Mouse (Mus musculus): ENCODE data around the gene Tom1l2. TPM values are rescaled to one million over a fixed set of nuclear protein-coding genes. Genes with fewer than 3 reads are reported as not detected.

Tom1l2 gene
- polyA plus RNA-seq, 2 experiments, result 21.5 to 36.0 TPM

DNA sequence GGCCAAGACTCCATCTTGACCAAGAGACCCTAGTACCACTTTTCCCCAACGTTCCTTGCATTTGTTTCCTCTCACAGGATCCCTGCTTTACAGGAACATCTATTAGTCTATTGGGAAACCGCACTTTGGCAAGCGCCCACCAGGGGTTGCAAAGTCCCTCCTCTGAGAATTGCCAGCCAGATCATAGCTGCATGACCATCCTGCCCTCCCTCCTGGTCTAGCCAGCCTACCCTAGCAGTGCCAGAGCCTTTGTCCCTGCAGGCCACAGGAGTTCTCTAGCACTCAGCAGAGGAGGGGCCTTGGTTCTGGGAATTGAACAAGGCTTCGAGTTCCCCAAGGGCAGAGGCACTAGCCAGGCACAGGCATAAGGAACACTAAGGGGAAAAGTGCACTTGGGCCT lies 128.0 kb downstream of the Tom1l2 start:
- ATAC-seq (ENCODE audit: low FRiP score, low read depth), result no peak
- Histone ChIP-seq H3K4me3 (replicated peaks; ENCODE audit: low read length) (no peak overlapping the region), H3K36me3 (ENCODE audit: control insufficient read depth, insufficient read depth, low read length) (0 out of 2 replicates have a peak, but pooled peaks cover 13% of the 10 kb centered on the region), H3K27ac (replicated peaks; ENCODE audit: low read depth, low read length) (no peak overlapping the region), H3K27me3 (ENCODE audit: control insufficient read depth, insufficient read depth, low read length) (no peaks in the 10 kb centered on the region), H3K9ac (ENCODE audit: low read depth, low read length, severe bottlenecking) (no peak overlapping the region), H3K9me3 (ENCODE audit: control insufficient read depth, low read length) (no peaks in the 10 kb centered on the region), H3K4me2 (replicated peaks; ENCODE audit: low read depth, low read length, severe bottlenecking) (no peak overlapping the region), H3K4me1 (ENCODE audit: control insufficient read depth, insufficient read depth, low read length) (peaks cover 21% of the 10 kb centered on the region)
- DNase-seq (ENCODE audit: low spot score), result no peak
- 49% methylated on average over 4 of the region's 4 CpGs for WGBS
- TF ChIP-seq POLR2A (IDR thresholded peaks at IDR 0.05; ENCODE audit: borderline replicate concordance, extremely low read depth, insufficient read depth, insufficient read length), result no peak

DNA sequence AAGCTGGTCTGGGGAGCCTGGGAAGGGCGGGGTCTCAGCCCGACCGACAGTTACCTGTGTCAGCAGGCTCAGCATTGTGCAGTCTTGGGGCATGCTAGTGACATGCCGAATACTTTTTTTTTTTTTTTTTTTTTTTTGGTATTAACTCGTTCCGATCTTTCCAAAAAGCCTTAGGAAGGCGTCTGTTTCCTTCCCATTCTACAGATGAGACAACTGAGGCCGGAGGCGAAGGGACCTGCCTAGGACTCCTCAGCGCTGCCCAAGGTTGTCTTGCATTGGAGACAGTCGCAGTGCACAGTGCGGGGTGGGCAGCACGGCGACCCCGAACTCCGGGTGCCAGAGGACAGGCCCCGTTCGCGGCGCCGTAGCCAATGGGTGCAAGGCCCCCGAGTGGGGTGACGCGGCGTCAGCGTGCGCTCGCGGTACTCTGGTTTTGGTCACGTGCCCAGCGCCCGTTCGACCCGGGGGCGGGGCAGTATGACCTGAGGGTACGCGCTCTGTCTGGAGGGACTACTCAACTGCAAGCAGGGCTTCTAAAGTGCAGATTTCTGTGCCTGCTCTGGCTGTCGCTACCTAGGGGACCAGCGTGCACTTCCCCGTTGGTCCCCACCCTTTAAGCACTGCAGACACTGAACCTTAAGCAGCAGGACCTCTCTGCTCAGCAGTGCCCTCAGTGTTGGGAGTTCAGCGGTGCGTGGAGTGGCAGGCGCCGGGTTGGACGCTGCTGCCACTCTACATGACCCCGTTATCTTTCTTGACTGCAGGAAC lies 130.1 kb downstream of the Tom1l2 start, which contains the start of gene Srebf1:
Gene Srebf1, minus strand, starts transcription at position 113 of the 768 bp plus-strand sequence.
- peak within 1 kb of the TSS; percentile 52 for H3K27ac ChIP-seq (replicated peaks; ENCODE audit: low read depth, low read length)
- H3K36me3 ChIP-seq (ENCODE audit: control insufficient read depth, insufficient read depth, low read length), result peaks cover 11% of the 10 kb centered on the region; the same call in 1 of the 2 replicates
- H3K27me3 ChIP-seq (ENCODE audit: control insufficient read depth, insufficient read depth, low read length), result no peaks in the 10 kb centered on the region
- no peak for TF ChIP-seq POLR2A (IDR thresholded peaks at IDR 0.05; ENCODE audit: borderline replicate concordance, extremely low read depth, insufficient read depth, insufficient read length)
- H3K9ac ChIP-seq (ENCODE audit: low read depth, low read length, severe bottlenecking), result peak within 1 kb of the TSS; percentile 45
- H3K9me3 ChIP-seq (ENCODE audit: control insufficient read depth, low read length), result no peaks in the 10 kb centered on the region
- ATAC-seq (ENCODE audit: low FRiP score, low read depth) (peak; percentile 70), DNase-seq (ENCODE audit: low spot score) (peak; percentile 60)
- 3% methylated on average over 44 of the region's 46 CpGs for WGBS
- peak within 1 kb of the TSS; percentile 36 for H3K4me3 ChIP-seq (replicated peaks; ENCODE audit: low read length)
- peaks cover 27% of the 10 kb centered on the region for H3K4me1 ChIP-seq (ENCODE audit: control insufficient read depth, insufficient read depth, low read length)
- peak within 1 kb of the TSS; percentile 71 for H3K4me2 ChIP-seq (replicated peaks; ENCODE audit: low read depth, low read length, severe bottlenecking)

DNA sequence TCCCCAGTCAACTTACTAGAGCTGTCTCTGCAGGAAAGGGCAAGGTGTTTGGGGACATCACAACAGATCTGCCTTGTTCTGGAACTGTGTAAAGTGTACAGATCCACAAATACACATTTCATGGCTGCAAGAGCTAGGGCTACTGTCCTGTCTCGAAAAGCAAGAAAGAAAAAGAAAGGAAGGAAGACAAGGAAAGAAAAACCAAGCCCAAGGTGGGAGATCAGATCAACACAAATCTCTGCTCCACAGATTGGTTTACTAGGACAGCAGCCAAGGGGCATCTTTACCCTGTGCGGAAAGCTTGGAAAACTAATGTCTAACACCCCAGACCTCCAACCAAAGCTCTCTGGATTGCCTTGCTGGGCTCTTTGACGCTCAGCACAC lies 130.6 kb downstream of the Tom1l2 start:
- H3K4me2 ChIP-seq (replicated peaks; ENCODE audit: low read depth, low read length, severe bottlenecking), result peak overlapping the region; percentile 71
- H3K36me3 ChIP-seq (ENCODE audit: control insufficient read depth, insufficient read depth, low read length), result peaks cover 11% of the 10 kb centered on the region; the same call in 1 of the 2 replicates
- ATAC-seq (ENCODE audit: low FRiP score, low read depth) (no peak), DNase-seq (ENCODE audit: low spot score) (no peak)
- no peaks in the 10 kb centered on the region for H3K9me3 ChIP-seq (ENCODE audit: control insufficient read depth, low read length)
- H3K9ac ChIP-seq (ENCODE audit: low read depth, low read length, severe bottlenecking), result peak overlapping the region; percentile 45; the same call in 1 of the 2 replicates
- 54% methylated on average over 3 of the region's 3 CpGs for WGBS
- peak overlapping the region; percentile 36 for H3K4me3 ChIP-seq (replicated peaks; ENCODE audit: low read length)
- no peak for TF ChIP-seq POLR2A (IDR thresholded peaks at IDR 0.05; ENCODE audit: borderline replicate concordance, extremely low read depth, insufficient read depth, insufficient read length)
- H3K27me3 ChIP-seq (ENCODE audit: control insufficient read depth, insufficient read depth, low read length), result no peaks in the 10 kb centered on the region
- peaks cover 27% of the 10 kb centered on the region for H3K4me1 ChIP-seq (ENCODE audit: control insufficient read depth, insufficient read depth, low read length)
- no peak overlapping the region for H3K27ac ChIP-seq (replicated peaks; ENCODE audit: low read depth, low read length)

DNA sequence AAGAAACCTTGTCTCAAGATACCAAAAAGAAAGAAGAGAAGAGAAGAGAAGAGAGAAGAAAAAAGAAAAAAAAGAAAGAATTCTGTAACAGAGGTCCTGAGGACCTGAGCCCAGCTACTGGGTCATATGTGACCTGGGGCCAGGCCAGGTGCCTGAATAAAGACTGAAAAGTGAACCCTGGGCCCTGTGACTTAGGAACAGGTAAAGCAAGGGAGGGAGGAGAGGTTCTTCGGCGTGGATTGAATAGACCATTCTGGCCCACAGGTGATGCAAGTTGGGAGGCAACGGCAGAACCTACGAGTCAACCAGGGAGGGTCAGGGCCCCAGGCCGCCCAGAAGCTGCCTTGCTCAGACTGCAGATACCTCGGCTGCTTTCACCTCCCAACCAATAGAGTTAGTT lies 131.3 kb downstream of the Tom1l2 start:
- no peaks in the 10 kb centered on the region for H3K9me3 ChIP-seq (ENCODE audit: control insufficient read depth, low read length)
- 87% methylated on average over 6 of the region's 6 CpGs for WGBS
- no peak overlapping the region for H3K4me2 ChIP-seq (replicated peaks; ENCODE audit: low read depth, low read length, severe bottlenecking)
- H3K4me3 ChIP-seq (replicated peaks; ENCODE audit: low read length), result no peak overlapping the region
- no peak overlapping the region for H3K9ac ChIP-seq (ENCODE audit: low read depth, low read length, severe bottlenecking)
- H3K4me1 ChIP-seq (ENCODE audit: control insufficient read depth, insufficient read depth, low read length), result peaks cover 27% of the 10 kb centered on the region
- ATAC-seq (ENCODE audit: low FRiP score, low read depth), result no peak
- H3K36me3 ChIP-seq (ENCODE audit: control insufficient read depth, insufficient read depth, low read length), result peaks cover 11% of the 10 kb centered on the region; the same call in 1 of the 2 replicates
- H3K27ac ChIP-seq (replicated peaks; ENCODE audit: low read depth, low read length), result no peak overlapping the region
- H3K27me3 ChIP-seq (ENCODE audit: control insufficient read depth, insufficient read depth, low read length), result no peaks in the 10 kb centered on the region
- TF ChIP-seq POLR2A (IDR thresholded peaks at IDR 0.05; ENCODE audit: borderline replicate concordance, extremely low read depth, insufficient read depth, insufficient read length), result no peak
- no peak for DNase-seq (ENCODE audit: low spot score)

DNA sequence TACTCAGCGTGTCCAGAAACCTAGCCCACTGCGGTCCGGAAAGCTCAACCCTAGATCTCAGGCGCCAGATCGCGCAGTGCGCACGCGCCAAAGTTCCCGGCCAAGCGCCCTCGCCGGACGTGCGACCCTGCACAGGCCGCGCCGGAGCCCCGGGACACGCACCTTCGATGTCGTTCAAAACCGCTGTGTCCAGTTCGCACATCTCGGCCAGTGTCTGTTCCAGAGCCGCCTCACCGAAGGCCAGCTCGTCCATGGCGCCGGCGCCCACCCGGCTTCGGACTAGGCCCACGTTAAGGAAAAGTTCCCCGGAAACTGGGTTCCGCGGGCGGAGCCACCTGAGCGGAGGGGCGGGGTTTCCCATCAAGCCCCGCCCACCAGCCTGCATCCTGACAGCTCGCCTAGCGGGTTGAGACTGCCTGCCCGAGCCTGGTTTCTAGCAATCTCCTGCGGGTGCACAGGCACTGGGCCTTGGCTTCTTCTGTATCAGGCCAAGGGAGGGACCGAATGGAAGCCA lies 132.4 kb downstream of the Tom1l2 start:
- Histone ChIP-seq H3K27ac (replicated peaks; ENCODE audit: low read depth, low read length) (peak overlapping the region; percentile 78), H3K4me3 (replicated peaks; ENCODE audit: low read length) (peak overlapping the region; percentile 70), H3K27me3 (ENCODE audit: control insufficient read depth, insufficient read depth, low read length) (no peaks in the 10 kb centered on the region), H3K9me3 (ENCODE audit: control insufficient read depth, low read length) (no peaks in the 10 kb centered on the region), H3K9ac (ENCODE audit: low read depth, low read length, severe bottlenecking) (peak overlapping the region; percentile 76), H3K4me1 (ENCODE audit: control insufficient read depth, insufficient read depth, low read length) (peaks cover 27% of the 10 kb centered on the region), H3K4me2 (replicated peaks; ENCODE audit: low read depth, low read length, severe bottlenecking) (peak overlapping the region; percentile 88), H3K36me3 (ENCODE audit: control insufficient read depth, insufficient read depth, low read length) (peaks cover 11% of the 10 kb centered on the region; the same call in 1 of the 2 replicates)
- DNase-seq (ENCODE audit: low spot score), result peak; percentile 95
- TF ChIP-seq POLR2A (IDR thresholded peaks at IDR 0.05; ENCODE audit: borderline replicate concordance, extremely low read depth, insufficient read depth, insufficient read length), result peak; percentile 44; the same call in 1 of the 2 replicates
- under 1% methylated on average over 46 of the region's 46 CpGs for WGBS
- ATAC-seq (ENCODE audit: low FRiP score, low read depth), result peak; percentile 84

Data from limb, embryonic 14.5 days (tissue).